Mouse (Mus musculus) embryonic fibroblast, embryonic 13.5 days (primary cell): Measurements from ENCODE around the gene Ncor2. TPM values are rescaled to one million over a fixed set of nuclear protein-coding genes. Genes with fewer than 3 reads are reported as not detected.
"Not testable (repeated sequence)": the region's sequence is repeated elsewhere in the genome, so short reads cannot be mapped to it uniquely, and the experiment has no call there.

Source experiments
- H3K27ac ChIP-seq: 2 replicates; pipeline ENCODE4 v1.5.1; 2012; ENCODE audit warnings: low read length, control low read depth, inconsistent platforms; ENCODE audit not compliant: insufficient read depth
- H3K4me1 ChIP-seq: 2 replicates; pipeline ENCODE4 v1.6.1; 2011; ENCODE audit warnings: low read length; ENCODE audit not compliant: control insufficient read depth, insufficient read depth
- H3K4me3 ChIP-seq: 2 replicates; pipeline ENCODE4 v1.5.1; 2011; ENCODE audit warnings: mild to moderate bottlenecking, control low read depth, low read length; ENCODE audit not compliant: insufficient read depth
- CTCF ChIP-seq: IDR thresholded peaks from 2 replicates; pipeline ENCODE4 v1.5.1; 2011; ENCODE audit warnings: mild to moderate bottlenecking, control low read depth, low read length, moderate library complexity, borderline replicate concordance; ENCODE audit not compliant: insufficient read depth
- POLR2A ChIP-seq: IDR thresholded peaks from 2 replicates; pipeline ENCODE4 v1.6.1; 2011; ENCODE audit warnings: low read depth, mild to moderate bottlenecking, control low read depth, low read length, moderate library complexity
- polyA plus RNA-seq: library from polyadenylated mRNA; stranded (reverse); fragments of >200 nt; gene quantifications from 2 replicates; pipeline ENCODE4 v1.2.4, GENCODE M21; 2011; ENCODE audit warnings: low read depth; ENCODE audit not compliant: missing spikeins, insufficient read length

Gene Ncor2
- polyA plus RNA-seq, 1 experiment, result 110 TPM

DNA sequence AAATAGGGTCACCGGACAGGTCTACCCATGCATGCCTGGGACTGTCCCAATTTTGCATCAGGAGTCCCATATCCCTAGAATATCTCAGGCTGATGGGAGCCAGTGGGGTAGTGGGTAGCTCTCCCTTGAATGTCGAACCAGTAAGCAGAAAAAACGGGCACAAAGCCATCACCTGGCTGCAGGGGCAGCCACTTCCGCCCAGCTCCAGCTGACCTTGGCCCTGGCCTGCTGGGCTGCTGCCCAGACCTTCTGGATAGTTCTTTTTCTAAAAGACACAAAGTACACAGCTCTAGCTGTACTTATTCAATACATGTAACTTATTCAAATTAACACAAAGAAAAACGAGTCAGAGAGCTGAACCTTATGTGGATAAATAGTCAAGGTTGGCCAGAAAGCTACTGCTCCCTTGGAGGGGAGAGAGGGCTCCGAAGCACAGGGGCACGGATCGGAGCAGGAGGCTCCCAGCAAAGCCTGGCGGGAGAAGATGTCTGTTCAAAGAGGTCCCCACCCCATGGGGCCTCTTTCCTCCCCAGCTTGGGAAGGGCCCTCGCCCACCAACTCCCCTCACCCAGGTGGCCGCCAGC, 36.4 kb upstream of the Ncor2 start:
- 0 out of 2 replicates have a peak, but pooled peaks cover 3% of the 10 kb centered on the region for H3K4me1 ChIP-seq
- TF ChIP-seq CTCF (no peak), POLR2A (no peak)
- peak overlapping the region; percentile 47 for H3K27ac ChIP-seq
- H3K4me3 ChIP-seq, result no peak overlapping the region

DNA sequence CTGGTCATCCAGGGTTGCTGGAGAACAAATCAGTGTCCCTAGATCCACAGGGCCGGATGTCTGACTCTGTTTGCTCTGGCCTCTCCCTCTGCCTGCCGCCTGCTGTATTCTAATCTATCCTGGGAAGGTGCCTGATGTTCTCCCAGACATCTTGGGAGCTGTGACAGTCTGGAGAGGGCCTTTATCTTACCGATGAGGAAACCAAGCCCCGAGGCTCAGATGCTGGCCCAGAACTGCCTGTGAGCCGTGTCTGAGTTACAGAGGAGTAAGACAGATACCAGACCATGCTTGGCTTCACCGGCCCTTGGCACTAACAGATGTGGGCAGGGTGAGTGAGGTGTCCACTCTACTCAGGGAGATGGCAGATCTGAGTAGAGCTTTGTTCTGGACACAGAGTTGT, 35.0 kb upstream of the Ncor2 start:
- TF ChIP-seq POLR2A (no peak), CTCF (no peak)
- no peak overlapping the region for H3K27ac ChIP-seq
- H3K4me1 ChIP-seq, result 0 out of 2 replicates have a peak, but pooled peaks cover 3% of the 10 kb centered on the region
- H3K4me3 ChIP-seq, result no peak overlapping the region

DNA sequence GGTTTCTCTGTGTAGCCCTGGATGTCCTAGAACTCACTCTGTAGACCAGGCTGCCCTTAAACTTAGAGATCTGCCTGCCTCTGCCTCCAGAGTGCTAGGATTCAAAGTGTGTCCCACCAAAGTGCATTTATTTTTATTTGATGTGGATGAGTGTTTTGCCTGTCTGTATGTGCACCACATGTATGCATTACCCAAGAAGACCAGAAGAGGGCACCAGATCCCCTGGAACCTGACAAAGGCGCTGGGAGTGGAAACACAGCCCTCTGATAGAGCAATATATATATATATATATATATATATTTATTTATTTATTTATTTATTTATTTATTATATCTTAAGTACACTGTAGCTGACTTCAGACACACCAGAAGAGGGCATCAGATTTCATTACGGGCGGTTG, 25.9 kb upstream of the Ncor2 start:
- not testable (repeated sequence) for H3K27ac ChIP-seq, H3K4me1 ChIP-seq, H3K4me3 ChIP-seq

DNA sequence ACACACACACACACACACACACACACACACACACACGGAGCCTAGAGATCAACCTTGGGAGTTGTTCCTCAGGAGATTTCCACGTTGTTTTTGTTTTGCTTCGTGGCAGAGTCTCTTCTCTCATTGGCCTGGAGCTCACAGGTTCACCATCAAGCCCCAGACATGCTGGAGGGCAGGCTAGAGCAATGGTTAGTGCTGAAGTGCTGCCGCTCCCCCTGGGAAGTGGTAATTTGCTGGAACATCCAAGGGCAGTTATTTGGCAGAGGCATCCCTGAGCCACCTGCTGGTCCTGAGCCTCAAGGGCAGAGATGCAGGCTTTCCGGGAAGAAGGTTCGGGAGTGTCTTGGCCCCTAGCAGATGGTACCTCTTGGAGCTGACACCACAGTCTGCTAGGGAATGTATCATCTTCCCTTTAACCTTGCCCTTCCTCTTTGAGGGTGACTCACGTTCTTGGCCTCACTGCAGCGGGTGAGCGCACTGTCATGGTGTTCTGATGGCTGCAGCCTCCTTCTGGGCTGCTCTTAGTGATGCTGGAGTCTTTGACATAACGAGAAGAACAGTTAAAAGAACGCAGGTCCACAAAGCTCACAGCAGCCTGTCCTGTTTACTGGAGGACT, 25.3 kb upstream of the Ncor2 start:
- Histone ChIP-seq H3K4me3 (no peak overlapping the region), H3K27ac (no peak overlapping the region), H3K4me1 (no peaks in the 10 kb centered on the region)
- no peak for TF ChIP-seq CTCF
- no peak for TF ChIP-seq POLR2A

DNA sequence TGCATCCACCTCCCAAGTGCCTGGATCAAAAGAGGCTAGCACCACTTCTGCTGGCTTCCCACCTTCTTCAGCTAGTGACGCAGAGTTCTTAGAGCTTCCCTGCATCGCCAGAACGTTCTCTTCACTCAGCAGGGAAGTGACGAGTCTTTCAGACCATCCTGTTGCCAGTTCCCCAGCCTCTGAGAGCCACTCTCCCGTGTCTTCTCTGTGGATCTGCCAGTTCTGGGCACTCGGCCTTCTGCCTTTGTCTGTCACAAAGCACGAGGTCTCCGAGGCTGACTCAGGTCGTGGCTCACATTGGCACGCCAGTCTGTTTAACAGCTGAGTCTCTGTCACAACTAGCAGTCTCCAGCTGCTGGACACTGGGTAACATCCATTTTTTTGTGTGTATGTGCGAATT, 24.7 kb upstream of the Ncor2 start:
- H3K4me3 ChIP-seq, result no peak overlapping the region
- no peaks in the 10 kb centered on the region for H3K4me1 ChIP-seq
- TF ChIP-seq CTCF (no peak), POLR2A (no peak)
- H3K27ac ChIP-seq, result no peak overlapping the region

DNA sequence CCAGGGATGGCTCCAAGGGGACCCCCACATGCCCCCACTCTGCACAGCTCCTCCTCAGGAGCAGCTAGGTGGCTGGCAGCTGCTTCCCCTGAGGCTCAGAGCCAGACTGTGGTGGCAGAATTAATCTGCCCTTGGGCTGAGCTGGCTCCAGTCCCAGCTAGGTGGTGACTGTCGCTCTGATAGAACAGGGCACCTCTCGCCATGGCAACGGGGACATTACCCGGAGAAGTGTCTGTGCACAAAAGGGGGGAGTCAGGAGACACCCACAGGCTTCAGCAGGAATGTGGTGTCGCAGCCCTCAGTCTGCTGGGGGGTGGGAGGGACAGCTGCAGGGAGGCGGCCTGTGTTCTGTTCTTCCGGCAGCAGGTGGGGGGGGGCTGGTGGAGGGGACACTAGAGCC, 24.1 kb upstream of the Ncor2 start:
- H3K27ac ChIP-seq, result no peak overlapping the region

DNA sequence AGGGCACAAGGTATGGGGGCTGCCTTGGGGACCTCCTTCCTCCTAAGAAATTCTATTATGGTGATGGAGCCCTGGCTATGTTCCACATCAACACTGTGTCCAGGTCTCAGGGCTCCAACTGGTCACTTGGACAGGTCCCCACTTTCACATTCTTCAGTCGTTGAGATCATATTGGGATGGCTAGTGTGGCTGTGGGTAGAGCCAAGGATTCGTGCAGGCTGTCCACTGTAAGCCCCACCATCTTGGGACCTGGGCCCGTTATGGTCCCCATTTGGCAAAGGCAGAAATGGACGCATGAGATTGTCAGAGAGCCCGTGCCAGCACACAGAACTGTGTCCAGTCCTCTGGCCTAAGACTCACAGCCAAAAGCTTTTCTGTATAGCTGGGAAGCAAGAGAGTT, 23.1 kb upstream of the Ncor2 start:
- no peak overlapping the region for H3K27ac ChIP-seq
- no peaks in the 10 kb centered on the region for H3K4me1 ChIP-seq
- TF ChIP-seq CTCF (no peak), POLR2A (no peak)
- H3K4me3 ChIP-seq, result no peak overlapping the region

More for the DNA sequence above, 24.1 kb upstream of the Ncor2 start:
- TF ChIP-seq POLR2A, result no peak
- no peak for TF ChIP-seq CTCF
- no peak overlapping the region for H3K4me3 ChIP-seq
- no peaks in the 10 kb centered on the region for H3K4me1 ChIP-seq

DNA sequence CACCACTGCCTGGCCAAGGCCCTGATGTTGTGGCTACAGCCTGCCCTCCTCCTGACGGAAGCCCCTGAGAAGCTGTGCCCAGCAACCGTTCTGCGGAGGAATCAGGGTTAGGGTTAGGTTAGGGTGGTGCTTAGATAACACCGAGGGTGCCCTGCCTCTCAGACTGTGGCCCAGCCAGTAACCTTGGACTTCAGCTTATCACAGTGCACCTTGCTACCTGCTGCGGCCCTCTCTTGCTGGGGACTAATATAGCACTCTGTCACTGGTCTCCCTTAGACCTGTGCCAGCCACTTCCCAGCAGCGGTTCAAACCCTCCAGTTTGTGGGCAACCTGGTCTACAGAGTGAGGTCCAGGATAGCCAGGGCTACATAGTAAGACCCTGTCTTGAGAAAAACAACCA, 20.1 kb upstream of the Ncor2 start:
- Histone ChIP-seq H3K4me1 (no peaks in the 10 kb centered on the region), H3K4me3 (no peak overlapping the region), H3K27ac (no peak overlapping the region)
- TF ChIP-seq CTCF (no peak), POLR2A (no peak)

DNA sequence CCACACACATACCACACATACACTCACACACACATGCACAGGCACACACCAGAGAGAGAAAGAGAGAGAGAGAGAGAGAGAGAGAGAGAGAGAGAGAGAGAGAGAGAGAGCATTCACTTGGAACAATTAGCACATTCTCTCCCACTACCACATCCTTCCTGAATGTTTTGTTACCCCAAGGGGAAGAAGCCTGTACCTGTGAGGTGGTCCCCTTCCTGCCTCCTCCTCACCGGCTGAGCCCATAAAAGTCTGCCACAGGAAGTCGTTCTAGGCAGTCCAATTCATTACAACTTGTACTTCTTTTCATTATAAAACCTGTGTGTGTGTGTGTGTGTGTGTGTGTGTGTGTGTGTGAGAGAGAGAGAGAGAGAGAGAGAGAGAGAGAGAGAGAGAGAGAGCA, 18.3 kb upstream of the Ncor2 start:
- H3K27ac ChIP-seq, H3K4me3 ChIP-seq, H3K4me1 ChIP-seq: not testable (repeated sequence)

DNA sequence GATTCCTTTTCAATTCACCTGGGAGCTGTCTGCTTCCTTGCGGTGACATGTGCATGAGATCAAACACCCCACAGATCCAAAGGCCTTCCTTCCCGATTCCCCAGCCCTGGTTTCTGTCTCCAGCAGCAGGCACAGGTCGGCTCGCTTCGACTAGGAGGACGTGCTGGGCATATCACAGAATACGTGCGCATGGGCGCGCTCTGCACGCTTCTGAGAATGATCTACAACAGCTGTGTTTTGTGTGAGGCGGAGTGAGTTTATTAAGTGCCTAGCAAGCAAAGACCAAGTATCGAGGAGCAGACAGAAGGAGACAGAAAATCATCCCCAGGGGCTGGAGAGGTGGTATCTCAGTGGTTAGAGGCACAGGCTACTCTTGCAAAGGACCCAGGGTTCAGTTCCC, 17.0 kb upstream of the Ncor2 start:
- TF ChIP-seq CTCF, result no peak
- no peak for TF ChIP-seq POLR2A
- Histone ChIP-seq H3K27ac (no peak overlapping the region), H3K4me1 (no peaks in the 10 kb centered on the region), H3K4me3 (no peak overlapping the region)

DNA sequence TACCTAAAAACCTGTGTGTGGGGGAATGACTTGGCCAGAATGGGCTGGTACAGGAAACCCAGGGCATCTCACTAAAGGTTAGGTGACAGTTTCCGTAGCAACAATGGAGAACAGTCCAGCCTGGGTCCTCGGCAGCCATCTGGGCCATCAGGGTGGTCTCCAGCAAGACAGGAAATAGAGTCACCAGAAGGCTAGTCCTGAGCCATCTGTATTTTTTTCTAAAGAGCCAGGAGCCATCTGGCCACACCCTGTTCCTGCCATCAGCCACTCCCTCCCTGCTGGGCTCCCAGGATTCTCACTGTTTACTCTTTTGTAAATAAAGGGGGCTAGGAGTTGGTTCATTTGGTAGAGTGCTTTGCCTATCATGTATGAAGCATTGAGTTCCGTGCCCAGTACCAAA, 16.1 kb upstream of the Ncor2 start:
- Histone ChIP-seq H3K4me1 (no peaks in the 10 kb centered on the region), H3K27ac (no peak overlapping the region), H3K4me3 (no peak overlapping the region)
- TF ChIP-seq POLR2A, result no peak
- TF ChIP-seq CTCF, result no peak
